Mouse (Mus musculus) monocyte, adult 59 days (primary cell): ENCODE data around the gene Olfr1247. TPM values are rescaled to one million over a fixed set of nuclear protein-coding genes. Genes with fewer than 3 reads are reported as not detected.

Experiments
- total RNA-seq, 2 experiments: library from RNA; stranded (reverse); gene quantifications; one replicate each; pipeline ENCODE4 v1.2.4; 2023

The Olfr1247 gene
- under 1 TPM; 0.10 to 0.15 TPM for total RNA-seq

DNA sequence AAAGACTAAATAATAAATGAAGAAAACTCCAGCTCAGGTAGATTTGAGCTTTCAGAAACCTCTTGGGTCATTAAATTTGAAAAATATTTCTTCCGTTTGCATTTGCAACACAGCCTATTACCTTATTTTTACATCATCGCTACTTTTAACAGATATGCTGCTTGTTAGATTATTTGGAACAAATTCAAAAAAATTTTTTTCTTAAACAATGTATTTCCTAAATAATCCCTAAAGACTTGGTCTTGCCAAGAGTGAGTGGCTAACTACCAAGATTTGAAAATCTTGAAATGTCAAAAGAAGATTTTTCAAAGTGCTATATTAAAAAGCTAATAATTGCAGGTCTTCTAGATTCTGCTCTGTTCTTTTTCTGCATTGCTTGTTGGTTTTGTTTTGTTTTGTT, at the start of gene Olfr1247:
Olfr1247 (minus strand) TSS at position 101 of the 400 bp plus-strand sequence.

DNA sequence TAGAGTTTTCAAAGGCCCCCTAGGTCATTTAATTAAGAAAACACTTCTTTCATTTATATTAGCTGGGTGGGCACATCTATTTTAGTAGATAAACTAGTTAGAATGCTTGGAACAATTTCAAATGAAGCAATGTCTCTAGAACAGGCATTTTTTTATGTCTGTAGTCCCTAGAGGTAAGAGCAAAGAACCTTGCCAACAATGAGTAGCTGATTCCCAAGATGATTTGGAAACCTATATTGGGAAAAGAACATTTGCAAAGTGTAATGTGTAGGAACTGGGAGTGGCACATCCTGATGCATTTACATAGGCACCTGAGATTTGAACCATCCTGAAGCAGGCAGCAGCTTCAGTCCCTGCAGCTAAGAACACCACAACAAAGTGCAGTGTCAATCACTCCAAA, 47.4 kb upstream of the Olfr1247 start, which contains the start of gene Olfr1250:
Olfr1250 (minus strand) TSS at position 101 of the 400 bp plus-strand sequence.

DNA sequence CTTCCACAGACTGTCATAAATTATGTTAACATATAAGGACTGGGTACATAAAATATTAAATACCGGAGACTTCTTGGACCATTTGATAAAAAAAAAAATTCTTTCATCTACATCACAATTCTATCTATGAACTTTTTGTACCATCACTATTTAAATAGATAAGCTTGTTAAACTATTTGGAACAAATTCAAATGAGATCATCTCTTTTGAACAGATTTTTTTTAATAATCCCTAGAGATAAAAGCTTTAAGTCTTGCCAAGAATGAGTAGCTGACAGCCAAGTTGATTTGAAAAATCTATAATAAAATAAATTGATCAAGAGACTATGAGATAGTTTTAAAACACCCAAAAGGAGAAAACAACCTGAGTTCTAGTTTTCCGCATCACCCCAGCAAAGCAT, 21.0 kb upstream of the Olfr1247 start, which contains the start of gene Olfr1249:
Olfr1249 (minus strand) TSS at position 101 of the 400 bp plus-strand sequence.

DNA sequence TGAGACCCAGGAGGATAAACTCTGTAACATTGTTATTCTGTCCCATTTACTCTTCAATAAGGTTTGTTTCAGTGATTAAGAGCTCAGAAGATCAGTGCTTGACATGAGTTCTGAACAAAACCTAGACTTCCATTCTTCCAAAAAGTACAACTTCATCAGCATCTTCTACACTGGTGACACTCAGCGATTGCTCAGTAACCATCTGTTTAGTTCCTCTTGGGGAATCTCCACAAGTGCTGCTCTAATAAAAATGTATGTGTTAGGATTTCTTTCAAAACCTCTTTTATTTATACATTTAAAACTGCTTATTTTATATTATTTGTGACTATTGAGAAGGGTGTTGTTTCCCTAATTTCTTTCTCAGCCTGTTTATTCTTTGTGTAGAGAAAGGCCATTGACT, 4.2 kb upstream of the Olfr1247 start, which contains the start of gene Olfr1248:
Olfr1248 (minus strand) TSS at position 101 of the 400 bp plus-strand sequence.

DNA sequence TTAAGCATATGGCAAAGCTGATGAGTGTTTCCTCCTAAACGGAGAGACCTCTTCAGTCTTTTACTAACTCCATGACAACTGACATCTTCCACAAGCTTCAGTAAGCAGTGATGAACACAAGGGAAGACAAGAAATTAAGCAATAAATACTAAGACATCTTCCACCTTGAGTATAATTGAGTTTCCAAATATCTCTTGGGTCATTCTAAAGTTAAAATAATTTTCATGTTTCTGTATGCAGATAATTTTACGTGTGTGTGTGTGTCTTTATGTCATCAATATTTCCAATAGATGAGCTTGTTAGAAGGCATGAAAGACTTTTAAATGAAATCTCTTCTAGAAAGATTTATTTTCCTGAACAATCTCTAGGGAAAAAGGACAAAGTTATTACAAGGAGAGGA, 20.9 kb downstream of the Olfr1247 start, which contains the start of gene Olfr1246:
Olfr1246 (minus strand) TSS at position 101 of the 400 bp plus-strand sequence.

DNA sequence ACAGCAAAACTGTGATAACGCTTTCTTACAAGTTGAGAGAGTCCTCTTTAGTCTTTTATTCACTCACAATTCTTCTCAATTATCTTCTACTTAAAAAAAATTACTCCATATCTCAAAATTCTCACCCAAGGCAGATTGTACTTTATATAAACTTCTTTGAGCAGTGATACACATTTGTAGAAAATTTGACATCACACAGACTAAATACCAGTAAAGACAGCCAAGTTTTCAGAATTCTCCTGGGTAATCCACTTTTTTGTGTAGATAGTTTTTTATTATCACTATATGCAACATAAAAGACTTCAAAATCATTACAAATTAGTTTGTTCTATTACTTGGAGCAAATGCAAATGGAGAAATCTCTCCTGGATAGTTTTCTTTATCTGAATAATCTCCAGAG, 35.6 kb downstream of the Olfr1247 start, which contains the start of gene Olfr1245:
Olfr1245 (minus strand) TSS at position 101 of the 400 bp plus-strand sequence.

Other genes with a start within 250 kb of the Olfr1247 start
- gene Olfr1234, start 249.3 kb downstream of the Olfr1247 start, total RNA-seq = not detected
- gene Olfr1238, start 204.5 kb downstream of the Olfr1247 start, total RNA-seq = not detected
- gene Olfr1239, start 193.7 kb downstream of the Olfr1247 start, total RNA-seq = not detected
- gene Olfr1240, start 171.1 kb downstream of the Olfr1247 start, total RNA-seq = not detected
- not detected for gene Olfr1241, start 127.0 kb downstream of the Olfr1247 start, total RNA-seq
- not detected for gene Olfr1242, start 115.8 kb downstream of the Olfr1247 start, total RNA-seq
- not detected for gene Olfr1243, start 82.6 kb downstream of the Olfr1247 start, total RNA-seq
- not detected for gene Olfr1245, start 35.7 kb downstream of the Olfr1247 start, total RNA-seq
- gene Olfr1246, start 21.0 kb downstream of the Olfr1247 start, total RNA-seq = not detected
- gene Olfr1248, start 4.1 kb upstream of the Olfr1247 start, total RNA-seq = not detected
- gene Olfr1249, start 20.9 kb upstream of the Olfr1247 start, total RNA-seq = not detected
- not detected for gene Olfr1250, start 47.3 kb upstream of the Olfr1247 start, total RNA-seq
- gene Olfr1251, start 57.8 kb upstream of the Olfr1247 start, total RNA-seq = not detected
- gene Olfr1252, start 110.9 kb upstream of the Olfr1247 start, total RNA-seq = not detected
- not detected for gene Olfr1253, start 143.0 kb upstream of the Olfr1247 start, total RNA-seq
- gene Olfr1254, start 179.5 kb upstream of the Olfr1247 start, total RNA-seq = not detected
- gene Olfr1255, start 197.9 kb upstream of the Olfr1247 start, total RNA-seq = not detected
- not detected for gene Olfr1256, start 227.4 kb upstream of the Olfr1247 start, total RNA-seq
- gene Olfr48, start 234.1 kb upstream of the Olfr1247 start, total RNA-seq = not detected